Mouse (Mus musculus) myocyte (in vitro differentiated cells): ENCODE data around the gene Upb1. TPM values are rescaled to one million over a fixed set of nuclear protein-coding genes. Genes with fewer than 3 reads are reported as not detected.
"Not testable (repeated sequence)": the region's sequence is repeated elsewhere in the genome, so short reads cannot be mapped to it uniquely, and the experiment has no call there.

Experiments
- H3K27me3 ChIP-seq: one replicate; pipeline ENCODE4 v1.6.1; 2011; ENCODE audit not compliant: control insufficient read depth, insufficient read depth, insufficient read length
- H3K36me3 ChIP-seq: one replicate; pipeline ENCODE4 v1.6.1; 2011; ENCODE audit not compliant: control insufficient read depth, insufficient read depth
- H3K4me2 ChIP-seq: one replicate; pipeline ENCODE4 v1.6.1; 2011; ENCODE audit warnings: low read depth, control low read depth
- H3K4me3 ChIP-seq: one replicate; pipeline ENCODE4 v1.5.1; 2011; ENCODE audit warnings: mild to moderate bottlenecking, control low read depth, moderate library complexity
- H3K79me2 ChIP-seq: one replicate; pipeline ENCODE4 v1.6.1; 2011; ENCODE audit not compliant: control insufficient read depth, insufficient read depth
- H3ac ChIP-seq: one replicate; pipeline ENCODE4 v1.6.1; 2011; ENCODE audit not compliant: control insufficient read depth, insufficient read length
- CEBPB ChIP-seq: IDR thresholded peaks from 2 replicates; pipeline ENCODE4 v1.6.1; 2011; ENCODE audit warnings: mild to moderate bottlenecking, moderate library complexity; ENCODE audit not compliant: poor library complexity, insufficient read depth, severe bottlenecking
- E2F4 ChIP-seq: IDR thresholded peaks from one replicate; pipeline ENCODE4 v1.6.1; 2011; ENCODE audit warnings: mild to moderate bottlenecking, control low read depth, moderate library complexity; ENCODE audit not compliant: insufficient read depth
- MAX ChIP-seq: IDR thresholded peaks from one replicate; pipeline ENCODE4 v1.6.1; 2011; ENCODE audit warnings: low read depth, mild to moderate bottlenecking, control low read depth
- MYOD1 ChIP-seq, 3 experiments: IDR thresholded peaks; one replicate each; pipeline ENCODE4 v1.6.1; 2011; ENCODE audit warnings: control low read depth in 2 of 3, low read depth in 2 of 3, mild to moderate bottlenecking in 2 of 3, moderate library complexity in 1 of 3; ENCODE audit not compliant: insufficient read length in 2 of 3, control insufficient read depth in 1 of 3
- MYOG ChIP-seq, 3 experiments: IDR thresholded peaks; one replicate each; pipeline ENCODE4 v1.6.1; 2011; ENCODE audit warnings: control low read depth in 2 of 3, low read depth in 2 of 3, mild to moderate bottlenecking in 2 of 3; ENCODE audit not compliant: insufficient read length in 2 of 3, control insufficient read depth in 1 of 3, insufficient read depth in 1 of 3
- POLR2A ChIP-seq: IDR thresholded peaks from one replicate; pipeline ENCODE4 v1.6.1; 2011; ENCODE audit warnings: low read depth, mild to moderate bottlenecking, control low read depth, moderate library complexity; ENCODE audit not compliant: insufficient read length
- POLR2AphosphoS2 ChIP-seq: IDR thresholded peaks from one replicate; pipeline ENCODE4 v1.6.1; 2011; ENCODE audit warnings: low read depth, control low read depth; ENCODE audit not compliant: insufficient read length
- REST ChIP-seq: IDR thresholded peaks from one replicate; pipeline ENCODE4 v1.6.1; 2011; ENCODE audit warnings: mild to moderate bottlenecking, control low read depth, moderate library complexity; ENCODE audit not compliant: insufficient read depth, insufficient read length
- SRF ChIP-seq: IDR thresholded peaks from one replicate; pipeline ENCODE4 v1.6.1; 2011; ENCODE audit warnings: low read depth; ENCODE audit not compliant: control insufficient read depth, insufficient read length
- TCF12 ChIP-seq: IDR thresholded peaks from one replicate; pipeline ENCODE4 v1.6.1; 2011; ENCODE audit warnings: mild to moderate bottlenecking, control low read depth; ENCODE audit not compliant: poor library complexity, insufficient read depth, severe bottlenecking
- TCF3 ChIP-seq: IDR thresholded peaks from one replicate; pipeline ENCODE4 v1.6.1; 2011; ENCODE audit warnings: low read depth, control low read depth; ENCODE audit not compliant: insufficient read length
- USF1 ChIP-seq: IDR thresholded peaks from one replicate; pipeline ENCODE4 v1.6.1; 2011; ENCODE audit warnings: low read depth, mild to moderate bottlenecking, control low read depth, moderate library complexity
- polyA plus RNA-seq: library from polyadenylated mRNA; unstranded; fragments of >200 nt; fragmentation: generic; extraction: Trizol; gene quantifications from one replicate; pipeline ENCODE4 v1.2.1, GENCODE M21; 2012; ENCODE audit warnings: missing spikeins

The Upb1 gene
- polyA plus RNA-seq, 1 experiment = 0.04 TPM

- Histone ChIP-seq H3K4me3 (no peak overlapping the region), H3K4me2 (peak overlapping the region; percentile 30)
- no peak for TF ChIP-seq POLR2AphosphoS2
- TF ChIP-seq E2F4 = no peak
- TF ChIP-seq MYOD1 (IDR thresholded peaks at IDR 0.05; ENCODE audit: control insufficient read depth in 1 of 3, insufficient read length in 2 of 3, low read depth in 2 of 3) = no peak
- TF ChIP-seq REST = no peak
Observed at GRCm38 (mm10) chr10:75365231-75365633, 35.7 kb upstream of the Upb1 start.

GRCm38 (mm10) chr10:75373655-75374351 is 27.1 kb upstream of the Upb1 start:
- H3K79me2 ChIP-seq, H3K27me3 ChIP-seq, H3K4me3 ChIP-seq, H3ac ChIP-seq, H3K4me2 ChIP-seq, H3K36me3 ChIP-seq: not testable (repeated sequence)

More at GRCm38 (mm10) chr10:75365231-75365633, 35.7 kb upstream of the Upb1 start:
- H3K79me2 ChIP-seq = no peaks in the 10 kb centered on the region
- no peaks in the 10 kb centered on the region for H3K27me3 ChIP-seq
- no peak overlapping the region for H3ac ChIP-seq
- no peaks in the 10 kb centered on the region for H3K36me3 ChIP-seq

- Histone ChIP-seq H3K4me3 (no peak overlapping the region), H3K4me2 (peak overlapping the region; percentile 65)
Observed at GRCm38 (mm10) chr10:75378688-75379087, 22.2 kb upstream of the Upb1 start.

GRCm38 (mm10) chr10:75390156-75390555 is 10.8 kb upstream of the Upb1 start:
- no peak overlapping the region for H3ac ChIP-seq
- no peak for TF ChIP-seq POLR2AphosphoS2
- no peak for TF ChIP-seq MAX
- TF ChIP-seq TCF12 = no peak
- no peak overlapping the region for H3K4me3 ChIP-seq
- H3K79me2 ChIP-seq = no peaks in the 10 kb centered on the region
- no peak overlapping the region for H3K4me2 ChIP-seq
- no peaks in the 10 kb centered on the region for H3K36me3 ChIP-seq
- no peaks in the 10 kb centered on the region for H3K27me3 ChIP-seq

More at GRCm38 (mm10) chr10:75378688-75379087, 22.2 kb upstream of the Upb1 start:
- no peaks in the 10 kb centered on the region for H3K79me2 ChIP-seq
- H3K27me3 ChIP-seq = no peaks in the 10 kb centered on the region
- H3ac ChIP-seq = no peak overlapping the region
- no peaks in the 10 kb centered on the region for H3K36me3 ChIP-seq
- TF ChIP-seq USF1 = no peak
- TF ChIP-seq MYOD1 (IDR thresholded peaks at IDR 0.05; ENCODE audit: control insufficient read depth in 1 of 3, insufficient read length in 2 of 3, low read depth in 2 of 3) = peak in 2 of 3 experiments; percentile 34 to 74
- peak; percentile 26 to 83 (median 53) for TF ChIP-seq MYOG (IDR thresholded peaks at IDR 0.05; ENCODE audit: control insufficient read depth in 1 of 3, insufficient read depth in 1 of 3, insufficient read length in 2 of 3, low read depth in 2 of 3)

GRCm38 (mm10) chr10:75390832-75391231 is 10.1 kb upstream of the Upb1 start:
- H3K36me3 ChIP-seq = no peaks in the 10 kb centered on the region
- H3K4me2 ChIP-seq = no peak overlapping the region
- TF ChIP-seq MYOG (IDR thresholded peaks at IDR 0.05; ENCODE audit: control insufficient read depth in 1 of 3, insufficient read depth in 1 of 3, insufficient read length in 2 of 3, low read depth in 2 of 3) (no peak), CEBPB (no peak), TCF3 (no peak), MYOD1 (IDR thresholded peaks at IDR 0.05; ENCODE audit: control insufficient read depth in 1 of 3, insufficient read length in 2 of 3, low read depth in 2 of 3) (no peak), POLR2AphosphoS2 (no peak), REST (no peak), USF1 (no peak), TCF12 (no peak), E2F4 (no peak), MAX (no peak), POLR2A (no peak)
- no peaks in the 10 kb centered on the region for H3K27me3 ChIP-seq
- no peak overlapping the region for H3K4me3 ChIP-seq
- H3ac ChIP-seq = no peak overlapping the region
- no peaks in the 10 kb centered on the region for H3K79me2 ChIP-seq

- Histone ChIP-seq H3K79me2 (no peaks in the 10 kb centered on the region), H3K36me3 (no peaks in the 10 kb centered on the region), H3K4me2 (no peak overlapping the region), H3K4me3 (no peak overlapping the region), H3ac (no peak overlapping the region), H3K27me3 (no peaks in the 10 kb centered on the region)
- TF ChIP-seq E2F4 = no peak
- no peak for TF ChIP-seq MAX
- no peak for TF ChIP-seq TCF3
- TF ChIP-seq CEBPB = no peak
- no peak for TF ChIP-seq TCF12
- TF ChIP-seq MYOG (IDR thresholded peaks at IDR 0.05; ENCODE audit: control insufficient read depth in 1 of 3, insufficient read depth in 1 of 3, insufficient read length in 2 of 3, low read depth in 2 of 3) = no peak
- no peak for TF ChIP-seq POLR2AphosphoS2
- no peak for TF ChIP-seq MYOD1 (IDR thresholded peaks at IDR 0.05; ENCODE audit: control insufficient read depth in 1 of 3, insufficient read length in 2 of 3, low read depth in 2 of 3)
- no peak for TF ChIP-seq POLR2A
- TF ChIP-seq SRF = no peak
- no peak for TF ChIP-seq USF1
- no peak for TF ChIP-seq REST
Observed at GRCm38 (mm10) chr10:75394796-75395195, 6.1 kb upstream of the Upb1 start.
